Mouse (Mus musculus): ENCODE measurements around the gene Olfr270. TPM values are rescaled to one million over a fixed set of nuclear protein-coding genes. Genes with fewer than 3 reads are reported as not detected.

Olfr270 gene
- not detected in 4 replicates for total RNA-seq (2023)

DNA sequence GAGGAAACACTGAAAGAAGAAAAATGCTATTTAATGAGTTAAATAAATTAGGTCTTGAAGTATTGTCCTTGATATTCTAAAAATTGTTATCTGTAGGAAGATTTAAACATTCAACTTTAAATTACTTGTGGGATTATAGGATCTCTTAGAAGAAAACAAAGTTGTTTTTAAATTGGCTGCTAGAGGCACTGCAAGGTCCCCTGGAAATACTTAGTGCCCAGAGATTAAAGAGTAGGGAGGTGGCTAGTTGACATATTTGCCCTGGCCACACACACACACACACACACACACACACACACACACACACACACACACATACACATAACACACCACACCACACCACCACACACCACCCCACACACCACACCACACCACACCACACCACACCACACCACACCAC, at the start of gene Olfr270:
TSS of gene Olfr270 (plus strand) at position 301 of the 400 bp plus-strand sequence.

DNA sequence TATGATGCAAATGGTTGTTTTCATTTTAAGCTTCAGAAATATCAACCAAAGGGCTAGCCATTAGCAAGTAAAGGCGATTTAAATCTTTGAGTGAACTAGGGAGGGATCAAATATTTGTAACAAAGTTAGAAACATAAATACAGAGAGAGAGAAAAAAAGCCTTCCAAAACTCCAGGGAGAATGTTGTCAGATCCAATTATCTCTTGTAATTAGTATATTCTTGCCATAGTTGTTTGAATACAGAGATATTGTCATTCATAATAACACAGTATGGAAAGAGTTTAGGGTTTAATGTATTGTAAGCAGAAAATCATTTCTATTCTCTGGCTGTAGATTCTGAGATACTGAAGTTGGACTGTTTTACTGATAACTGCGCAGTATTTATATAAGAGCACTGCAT, 45.3 kb upstream of the Olfr270 start, which contains the start of gene Olfr272:
TSS of gene Olfr272 (minus strand) at position 101 of the 400 bp plus-strand sequence.

DNA sequence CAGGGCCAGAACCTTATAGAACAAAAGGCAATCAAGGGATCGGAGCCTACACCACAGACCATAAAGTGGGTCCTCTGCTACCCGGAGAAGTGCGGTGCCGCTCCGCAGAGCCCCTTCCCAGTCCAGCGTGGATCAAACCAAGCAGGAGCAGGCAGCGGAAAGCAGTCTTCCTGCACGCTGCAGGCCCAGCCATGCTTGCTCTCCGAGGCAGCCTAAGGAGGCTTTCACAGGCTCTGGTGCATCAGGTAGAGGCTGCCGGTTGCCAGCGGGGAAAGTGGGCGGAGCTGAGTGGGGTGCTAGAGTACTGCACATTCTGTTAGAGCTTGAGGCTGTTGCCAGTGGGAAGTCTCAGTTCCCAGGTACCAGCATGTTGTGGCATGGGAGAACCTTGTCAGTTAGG, 24.9 kb downstream of the Olfr270 start, which contains the start of gene Nipsnap3a:
TSS of gene Nipsnap3a (plus strand) at position 25 of the 400 bp plus-strand sequence.

DNA sequence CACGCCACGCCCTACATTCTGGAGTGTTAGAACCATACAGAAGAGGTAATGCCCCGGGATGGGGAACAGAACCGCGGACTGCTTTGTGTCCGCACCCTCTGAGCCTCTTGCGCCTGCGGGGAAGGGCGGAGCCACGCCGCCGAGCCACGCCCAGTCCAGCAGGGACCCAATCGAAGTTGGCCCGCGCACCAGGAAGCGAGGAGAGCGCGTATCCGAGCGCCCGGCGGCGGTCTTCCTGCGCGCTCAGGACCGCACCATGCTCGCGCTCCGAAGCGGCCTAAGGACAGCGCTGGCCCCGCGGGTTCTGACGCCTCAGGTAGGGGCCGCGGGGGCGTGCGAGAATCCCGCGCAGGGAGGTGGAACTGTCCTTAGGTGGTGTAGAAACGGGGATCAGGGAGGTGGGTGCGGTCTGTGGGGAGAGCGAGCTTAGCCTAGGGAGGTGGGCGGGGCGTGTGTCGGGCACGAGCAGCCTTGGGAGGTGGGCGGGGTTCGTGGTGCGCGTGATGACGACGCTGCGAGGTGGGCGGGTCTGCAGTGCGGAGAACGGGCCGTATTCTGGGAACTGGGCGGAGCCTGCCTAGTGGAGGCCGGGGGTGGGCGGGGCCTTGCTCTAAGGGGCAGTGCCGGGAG, 47.5 kb downstream of the Olfr270 start, which contains the start of gene Nipsnap3b:
TSS of gene Nipsnap3b (plus strand) at position 149 of the 630 bp plus-strand sequence.

Other genes starting within 250 kb of the Olfr270 start
- gene Olfr275, start 149.9 kb upstream of the Olfr270 start, total RNA-seq (2023), result not detected in 4 replicates
- not detected in 4 replicates for gene Olfr273, start 105.3 kb upstream of the Olfr270 start, total RNA-seq (2023)
- not detected in 4 replicates for gene Olfr272, start 45.4 kb upstream of the Olfr270 start, total RNA-seq (2023)
- gene Nipsnap3a, start 24.7 kb downstream of the Olfr270 start, total RNA-seq (2023), result not detected in 4 replicates
- 38.8 to 50.7 TPM (median 46.8 TPM) in 4 replicates for gene Nipsnap3b, start 47.3 kb downstream of the Olfr270 start, total RNA-seq (2023)
- gene Abca1, start 195.3 kb downstream of the Olfr270 start, total RNA-seq (2023), result 93.6 to 99.6 TPM (median 98.1 TPM) in 4 replicates